Mouse (Mus musculus): ENCODE data around the gene Tinf2.

The Tinf2 gene

GRCm38 (mm10) chr14:55706051-55706600 lies 24.5 kb upstream of the Tinf2 start:
- DNase-seq (ENCODE audit: low read depth), result no peak

GRCm38 (mm10) chr14:55702761-55703160 lies 21.1 kb upstream of the Tinf2 start:
- no peak for DNase-seq (ENCODE audit: low read depth)

GRCm38 (mm10) chr14:55701131-55701530 lies 19.5 kb upstream of the Tinf2 start:
- DNase-seq (ENCODE audit: low read depth), result no peak

- no peak for DNase-seq (ENCODE audit: low read depth)
Observed at GRCm38 (mm10) chr14:55697226-55697625, 15.6 kb upstream of the Tinf2 start.

GRCm38 (mm10) chr14:55689433-55689832 lies 7.8 kb upstream of the Tinf2 start:
- no peak for DNase-seq (ENCODE audit: low read depth)

GRCm38 (mm10) chr14:55682118-55682493 lies 486 bp upstream of the Tinf2 start:
- no peak for DNase-seq (ENCODE audit: low read depth)

GRCm38 (mm10) chr14:55677615-55678014 lies 4.0 kb downstream of the Tinf2 start:
- DNase-seq (ENCODE audit: low read depth), result no peak

- DNase-seq (ENCODE audit: low read depth), result no peak
Observed at GRCm38 (mm10) chr14:55672741-55673060, 8.9 kb downstream of the Tinf2 start.

GRCm38 (mm10) chr14:55671833-55672740 lies 9.5 kb downstream of the Tinf2 start, which contains the start of the genes Gmpr2 and Nedd8:
Gmpr2 (plus strand) TSS chr14:55671941.
Nedd8 (minus strand) TSS chr14:55672124.
- DNase-seq (ENCODE audit: low read depth), result peak; percentile 90

- no peak for DNase-seq (ENCODE audit: low read depth)
Observed at GRCm38 (mm10) chr14:55671486-55671832, 10.2 kb downstream of the Tinf2 start.

GRCm38 (mm10) chr14:55660636-55661035 lies 21.0 kb downstream of the Tinf2 start:
- DNase-seq (ENCODE audit: low read depth), result no peak

- peak; percentile 81 for DNase-seq (ENCODE audit: low read depth)
Observed at GRCm38 (mm10) chr14:55659960-55660573, 21.6 kb downstream of the Tinf2 start, which contains the start of gene Mdp1. Mdp1 (minus strand) TSS chr14:55660508.

GRCm38 (mm10) chr14:55658011-55658410 lies 23.6 kb downstream of the Tinf2 start:
- no peak for DNase-seq (ENCODE audit: low read depth)

- no peak for DNase-seq (ENCODE audit: low read depth)
Observed at GRCm38 (mm10) chr14:55656935-55657334, 24.7 kb downstream of the Tinf2 start.

- DNase-seq (ENCODE audit: low read depth), result no peak
Observed at GRCm38 (mm10) chr14:55651528-55651927, 30.1 kb downstream of the Tinf2 start.

- no peak for DNase-seq (ENCODE audit: low read depth)
Observed at GRCm38 (mm10) chr14:55649884-55650283, 31.7 kb downstream of the Tinf2 start, which contains the start of gene Tssk4. Tssk4 (plus strand) TSS chr14:55650184.

GRCm38 (mm10) chr14:55644261-55644888 lies 37.2 kb downstream of the Tinf2 start:
- no peak for DNase-seq (ENCODE audit: low read depth)

GRCm38 (mm10) chr14:55643060-55643907 lies 38.3 kb downstream of the Tinf2 start, which contains the start of gene Tm9sf1:
Tm9sf1 (minus strand) TSS chr14:55643806.
- peak; percentile 62 for DNase-seq (ENCODE audit: low read depth)

GRCm38 (mm10) chr14:55642679-55643059 lies 39.0 kb downstream of the Tinf2 start:
- DNase-seq (ENCODE audit: low read depth), result no peak

GRCm38 (mm10) chr14:55641291-55641690 lies 40.3 kb downstream of the Tinf2 start:
- DNase-seq (ENCODE audit: low read depth), result no peak

GRCm38 (mm10) chr14:55640816-55641215 lies 40.8 kb downstream of the Tinf2 start:
- no peak for DNase-seq (ENCODE audit: low read depth)

- no peak for DNase-seq (ENCODE audit: low read depth)
Observed at GRCm38 (mm10) chr14:55637795-55638194, 43.8 kb downstream of the Tinf2 start, which contains the start of gene Gm49378. Gm49378 (minus strand) TSS chr14:55637895.
